Mouse (Mus musculus): ENCODE results near the gene Noxo1. TPM values are rescaled to one million over a fixed set of nuclear protein-coding genes. Genes with fewer than 3 reads are reported as not detected.

Noxo1 gene
- polyA plus RNA-seq, 1 experiment, result 7.6 TPM

- DNase-seq (ENCODE audit: low read depth), result peak; percentile 95
- TF ChIP-seq CTCF (IDR thresholded peaks at IDR 0.05; ENCODE audit: borderline replicate concordance, extremely low read depth, insufficient read depth, insufficient read length) (peak; percentile 87), POLR2A (IDR thresholded peaks at IDR 0.05; ENCODE audit: borderline replicate concordance, extremely low read depth, insufficient read depth, insufficient read length, poor library complexity, severe bottlenecking) (no peak)
Measured at GRCm38 (mm10) chr17:24745526-24746497, 49.8 kb downstream of the Noxo1 start.

GRCm38 (mm10) chr17:24746986-24747385, 51.0 kb downstream of the Noxo1 start:
- no peak for DNase-seq (ENCODE audit: low read depth)
- no peak for TF ChIP-seq POLR2A (IDR thresholded peaks at IDR 0.05; ENCODE audit: borderline replicate concordance, extremely low read depth, insufficient read depth, insufficient read length, poor library complexity, severe bottlenecking)
- TF ChIP-seq CTCF (IDR thresholded peaks at IDR 0.05; ENCODE audit: borderline replicate concordance, extremely low read depth, insufficient read depth, insufficient read length), result no peak

Other genes with a start within 250 kb of the Noxo1 start
- 89.5 and 99.5 TPM in 2 replicates for gene E4f1, start 225.9 kb upstream of the Noxo1 start, polyA plus RNA-seq (2012; rRNA removed)
- 49.6 and 52.2 TPM in 2 replicates for gene Pgp, start 225.8 kb upstream of the Noxo1 start, polyA plus RNA-seq (2012; rRNA removed)
- 0.48 and 0.77 TPM in 2 replicates for gene Bricd5, start 222.3 kb upstream of the Noxo1 start, polyA plus RNA-seq (2012; rRNA removed)
- 47.1 and 53.7 TPM in 2 replicates for gene Mlst8, start 217.2 kb upstream of the Noxo1 start, polyA plus RNA-seq (2012; rRNA removed)
- gene Caskin1, start 207.6 kb upstream of the Noxo1 start, polyA plus RNA-seq (2012; rRNA removed), result 91.5 and 142 TPM in 2 replicates
- 310 and 422 TPM in 2 replicates for gene Traf7, start 168.3 kb upstream of the Noxo1 start, polyA plus RNA-seq (2012; rRNA removed)
- gene Rab26, start 162.0 kb upstream of the Noxo1 start, polyA plus RNA-seq (2012; rRNA removed), result 3.2 and 5.6 TPM in 2 replicates
- gene Pkd1, start 146.4 kb upstream of the Noxo1 start, polyA plus RNA-seq (2012; rRNA removed), result 65.9 and 74.2 TPM in 2 replicates
- gene Tsc2, start 63.6 kb upstream of the Noxo1 start, polyA plus RNA-seq (2012; rRNA removed), result 189 and 190 TPM in 2 replicates
- gene Nthl1, start 63.6 kb upstream of the Noxo1 start, polyA plus RNA-seq (2012; rRNA removed), result 10.4 and 15.3 TPM in 2 replicates
- 30.7 and 34.3 TPM in 2 replicates for gene Slc9a3r2, start 45.9 kb upstream of the Noxo1 start, polyA plus RNA-seq (2012; rRNA removed)
- 0.23 TPM in 1 of 2 replicates, not detected in the other for gene Npw, start 37.8 kb upstream of the Noxo1 start, polyA plus RNA-seq (2012; rRNA removed)
- 76.3 and 102 TPM in 2 replicates for gene Zfp598, start 26.5 kb upstream of the Noxo1 start, polyA plus RNA-seq (2012; rRNA removed)
- 82.5 and 94.2 TPM in 2 replicates for gene Syngr3, start 6.3 kb upstream of the Noxo1 start, polyA plus RNA-seq (2012; rRNA removed)
- gene Gfer, start 78 bp upstream of the Noxo1 start, polyA plus RNA-seq (2012; rRNA removed), result 28.8 and 29.2 TPM in 2 replicates
- 75.0 and 95.7 TPM in 2 replicates for gene Tbl3, start 11.4 kb downstream of the Noxo1 start, polyA plus RNA-seq (2012; rRNA removed)
- 0.54 and 0.64 TPM in 2 replicates for gene Rnf151, start 21.8 kb downstream of the Noxo1 start, polyA plus RNA-seq (2012; rRNA removed)
- 1,770 and 1,849 TPM in 2 replicates for gene Rps2, start 21.9 kb downstream of the Noxo1 start, polyA plus RNA-seq (2012; rRNA removed)
- 245 and 253 TPM in 2 replicates for gene Ndufb10, start 28.2 kb downstream of the Noxo1 start, polyA plus RNA-seq (2012; rRNA removed)
- 0.05 and 0.08 TPM in 2 replicates for gene Rpl3l, start 31.6 kb downstream of the Noxo1 start, polyA plus RNA-seq (2012; rRNA removed)
- 28.0 and 31.5 TPM in 2 replicates for gene Msrb1, start 40.4 kb downstream of the Noxo1 start, polyA plus RNA-seq (2012; rRNA removed)
- 0.69 and 0.88 TPM in 2 replicates for gene Hs3st6, start 56.8 kb downstream of the Noxo1 start, polyA plus RNA-seq (2012; rRNA removed)
- not detected in 2 replicates for gene Meiob, start 108.1 kb downstream of the Noxo1 start, polyA plus RNA-seq (2012; rRNA removed)
- 39.7 and 46.3 TPM in 2 replicates for gene Hagh, start 143.9 kb downstream of the Noxo1 start, polyA plus RNA-seq (2012; rRNA removed)
- 13.9 and 14.8 TPM in 2 replicates for gene Fahd1, start 154.1 kb downstream of the Noxo1 start, polyA plus RNA-seq (2012; rRNA removed)
- gene Igfals, start 169.8 kb downstream of the Noxo1 start, polyA plus RNA-seq (2012; rRNA removed), result 0.14 TPM in 1 of 2 replicates, not detected in the other
- 29.5 and 36.3 TPM in 2 replicates for gene Nubp2, start 190.1 kb downstream of the Noxo1 start, polyA plus RNA-seq (2012; rRNA removed)
- 84.5 and 105 TPM in 2 replicates for gene Spsb3, start 190.4 kb downstream of the Noxo1 start, polyA plus RNA-seq (2012; rRNA removed)
- gene Eme2, start 198.9 kb downstream of the Noxo1 start, polyA plus RNA-seq (2012; rRNA removed), result 41.0 and 50.3 TPM in 2 replicates
- gene Mrps34, start 198.9 kb downstream of the Noxo1 start, polyA plus RNA-seq (2012; rRNA removed), result 94.6 and 120 TPM in 2 replicates
- gene Nme3, start 200.3 kb downstream of the Noxo1 start, polyA plus RNA-seq (2012; rRNA removed), result 71.5 and 91.4 TPM in 2 replicates
- 217 and 242 TPM in 2 replicates for gene Mapk8ip3, start 240.7 kb downstream of the Noxo1 start, polyA plus RNA-seq (2012; rRNA removed)